Mouse (Mus musculus) limb, embryonic 10.5 days (tissue): ENCODE results near the gene Kif1c. TPM values are rescaled to one million over a fixed set of nuclear protein-coding genes. Genes with fewer than 3 reads are reported as not detected.

Source experiments
- DNase-seq: peaks from one replicate; pipeline ENCODE4 v3.0.0-alpha.2; 2017; ENCODE audit warnings: low spot score
- H3K27ac ChIP-seq: fragments of 300-500 bp; sonication (generic); 2 replicates; pipeline ENCODE4 v1.5.1; 2016; ENCODE audit warnings: mild to moderate bottlenecking
- H3K27me3 ChIP-seq: fragments of 300-500 bp; sonication (generic); 2 replicates; pipeline ENCODE4 v1.6.1; 2016; ENCODE audit warnings: low read depth, mild to moderate bottlenecking; ENCODE audit not compliant: poor library complexity, severe bottlenecking
- H3K36me3 ChIP-seq: fragments of 300-500 bp; sonication (generic); 2 replicates; pipeline ENCODE4 v1.6.1; 2016; ENCODE audit warnings: mild to moderate bottlenecking, moderate library complexity
- H3K4me1 ChIP-seq: fragments of 300-500 bp; sonication (generic); 2 replicates; pipeline ENCODE4 v1.6.1; 2016
- H3K4me3 ChIP-seq: fragments of 300-500 bp; sonication (generic); 2 replicates; pipeline ENCODE4 v1.5.1; 2016; ENCODE audit warnings: mild to moderate bottlenecking, moderate library complexity
- H3K9me3 ChIP-seq: fragments of 300-500 bp; sonication (generic); replicated peaks from 2 replicates; pipeline ENCODE4 v1.6.1; 2016; ENCODE audit warnings: mild to moderate bottlenecking
- WGBS: fragments of 180-500 bp; shearing (Covaris S2); methylation state at CpG from one replicate; pipeline ENCODE4 v1.1.7; 2016; 5-methylcytosine and 5-hydroxymethylcytosine counted together
- polyA plus RNA-seq: library from polyadenylated mRNA; unstranded; fragments of >200 nt; fragmentation: Nextera tagmentation; extraction: Ambion mirVana; gene quantifications from 2 replicates; pipeline ENCODE4 v1.2.1, GENCODE M21; 2016

Kif1c gene
- polyA plus RNA-seq, 1 experiment from 2014 or later = 2.2 TPM

DNA sequence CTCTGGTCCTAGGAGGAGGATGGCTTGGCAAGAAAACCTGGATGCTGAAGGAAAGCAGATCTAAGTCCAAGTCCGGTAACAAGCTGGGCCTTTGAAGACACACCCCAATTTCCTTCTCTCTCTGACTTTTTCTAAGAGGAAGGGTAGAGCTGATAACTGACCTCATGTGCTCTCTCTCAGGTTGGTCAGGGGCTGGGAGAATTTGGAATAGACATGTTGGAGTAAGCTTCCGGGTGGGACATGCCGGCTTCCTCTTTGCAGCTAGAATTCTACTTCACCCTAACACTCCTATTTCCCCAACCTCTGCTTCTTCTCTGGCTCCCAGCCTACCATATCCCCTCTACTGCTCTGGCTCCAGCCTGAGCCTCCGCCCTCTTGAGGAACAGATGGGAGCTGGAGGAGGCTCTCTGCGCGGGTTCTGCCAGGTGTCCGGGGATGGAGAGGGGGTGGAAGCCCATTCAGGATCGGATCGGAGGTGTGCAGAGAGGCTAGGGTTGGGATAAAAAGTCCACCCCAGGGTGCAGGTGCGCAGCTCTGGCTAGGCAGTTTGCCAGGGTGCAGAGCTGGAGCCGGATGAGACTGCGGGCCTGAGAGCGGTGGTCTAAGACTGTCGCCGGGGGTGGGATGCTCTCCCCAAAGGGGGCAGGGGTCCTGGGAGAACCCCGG, 13.3 kb upstream of the Kif1c start:
- Histone ChIP-seq H3K36me3 (peaks cover 39% of the 10 kb centered on the region), H3K4me1 (peaks cover 32% of the 10 kb centered on the region), H3K27ac (peak overlapping the region; percentile 92), H3K9me3 (no peaks in the 10 kb centered on the region), H3K4me3 (peak overlapping the region; percentile 93), H3K27me3 (no peaks in the 10 kb centered on the region)
- WGBS = 4% methylated on average over 16 of the region's 16 CpGs
- DNase-seq = no peak

DNA sequence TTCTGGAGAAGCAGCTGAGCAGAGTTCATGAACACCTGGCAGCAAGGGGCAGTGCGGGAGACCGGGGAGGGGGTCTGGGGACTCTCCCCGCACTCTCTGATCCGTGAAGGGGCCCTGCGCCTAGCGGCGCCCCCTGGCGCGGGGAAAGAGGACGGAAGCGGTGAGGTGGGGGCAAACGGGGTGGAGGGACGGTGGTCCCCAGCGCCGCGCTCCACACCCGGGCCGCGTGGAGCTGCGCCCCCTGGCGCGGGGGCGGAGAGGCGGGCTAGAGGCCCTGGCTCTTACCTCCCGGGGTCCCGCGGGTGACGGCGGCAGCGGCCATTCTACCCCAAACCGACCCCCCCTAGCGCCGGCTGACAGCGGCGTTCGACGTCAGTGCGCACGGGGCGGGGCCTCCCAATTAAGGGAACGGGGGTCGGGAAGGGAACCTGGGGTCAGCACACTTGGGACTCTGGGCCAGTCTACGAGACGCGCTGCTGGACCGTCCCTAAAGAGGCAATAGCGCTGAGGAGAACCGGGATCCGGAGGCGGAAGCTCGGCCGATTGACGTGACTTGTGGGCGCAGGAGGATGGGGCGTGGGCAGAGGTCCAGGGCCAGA, 12.6 kb upstream of the Kif1c start, which contains the start of gene Camta2:
Gene Camta2 (minus strand): TSS at position 505 of the 599 bp plus-strand sequence.
- Histone ChIP-seq H3K4me1 (peaks cover 27% of the 10 kb centered on the region), H3K27me3 (no peaks in the 10 kb centered on the region), H3K36me3 (peaks cover 32% of the 10 kb centered on the region), H3K4me3 (peak within 1 kb of the TSS; percentile 93), H3K9me3 (no peaks in the 10 kb centered on the region), H3K27ac (peak within 1 kb of the TSS; percentile 92)
- under 1% methylated on average over 47 of the region's 55 CpGs for WGBS
- peak; percentile 91 for DNase-seq

DNA sequence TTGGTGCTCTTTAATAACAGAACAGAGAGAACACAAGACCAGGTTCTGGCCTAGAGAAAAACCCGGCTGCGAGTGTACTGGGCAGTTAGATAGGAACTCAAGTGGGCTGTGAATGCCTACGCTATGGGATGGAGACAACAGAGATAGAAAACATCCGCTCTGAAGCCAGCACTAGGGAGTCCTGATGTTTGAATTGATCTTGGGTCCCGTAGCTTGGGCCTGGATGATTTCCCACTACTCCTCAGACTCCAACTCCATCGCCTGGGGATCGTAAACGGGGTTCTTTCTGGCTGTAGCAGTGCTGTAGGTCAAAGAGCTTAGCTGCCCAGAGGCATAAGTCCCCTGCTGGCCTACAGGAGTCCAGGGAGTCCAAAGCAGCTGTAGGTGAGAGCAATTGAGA, 12.0 kb upstream of the Kif1c start:
- 13% methylated on average over 8 of the region's 8 CpGs for WGBS

DNA sequence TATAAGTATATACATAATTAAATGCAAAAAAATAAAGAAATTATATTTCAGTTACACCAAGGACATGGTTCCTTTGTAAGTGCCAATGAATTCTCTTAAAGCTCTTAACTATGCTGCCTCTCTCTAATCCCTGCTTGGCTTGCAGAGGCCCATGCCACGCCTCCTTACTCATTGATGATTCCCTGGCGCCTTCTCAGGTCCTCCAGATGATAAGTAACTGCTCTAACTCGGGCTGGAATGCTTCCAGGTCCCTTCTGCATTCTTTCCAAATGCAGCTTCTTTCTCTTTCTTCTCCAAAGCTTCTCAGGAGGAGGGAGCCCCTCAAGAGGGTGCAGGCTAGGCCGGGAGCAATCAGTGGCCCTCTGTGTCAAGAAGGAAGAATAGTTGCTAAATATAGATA, 10.8 kb upstream of the Kif1c start:
- peaks cover 27% of the 10 kb centered on the region for H3K4me1 ChIP-seq
- peaks cover 13% of the 10 kb centered on the region for H3K36me3 ChIP-seq
- DNase-seq = no peak
- no peak overlapping the region for H3K27ac ChIP-seq
- no peak overlapping the region for H3K4me3 ChIP-seq
- no peaks in the 10 kb centered on the region for H3K9me3 ChIP-seq
- no peaks in the 10 kb centered on the region for H3K27me3 ChIP-seq
- WGBS = 59% methylated on average over 4 of the region's 4 CpGs

More for the DNA sequence above, 12.0 kb upstream of the Kif1c start:
- H3K4me1 ChIP-seq = peaks cover 27% of the 10 kb centered on the region
- peaks cover 25% of the 10 kb centered on the region for H3K36me3 ChIP-seq
- H3K27me3 ChIP-seq = no peaks in the 10 kb centered on the region
- peak overlapping the region; percentile 93 for H3K4me3 ChIP-seq
- H3K9me3 ChIP-seq = no peaks in the 10 kb centered on the region
- DNase-seq = peak; percentile 39
- peak overlapping the region; percentile 92 for H3K27ac ChIP-seq

DNA sequence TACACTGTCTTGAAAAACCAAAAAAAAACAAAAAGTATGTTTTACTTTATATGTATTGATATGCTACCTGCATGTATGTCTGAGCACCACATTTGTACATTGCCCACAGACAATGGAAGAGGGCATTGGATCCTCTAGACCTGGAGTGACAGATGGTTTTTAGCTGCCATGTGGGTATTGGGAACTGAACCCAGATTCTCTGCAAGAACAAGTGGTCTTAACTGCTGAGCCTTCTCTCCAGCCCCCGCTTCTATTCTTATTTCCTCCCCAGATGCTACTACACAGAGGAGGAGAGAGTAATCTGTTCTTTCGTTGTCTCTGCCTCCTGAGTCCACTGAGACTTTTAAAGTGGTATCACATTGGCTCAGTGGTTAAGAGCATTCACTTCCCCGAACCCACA, 6.8 kb upstream of the Kif1c start:
- H3K4me1 ChIP-seq = peaks cover 5% of the 10 kb centered on the region
- no peaks in the 10 kb centered on the region for H3K36me3 ChIP-seq
- no peak for DNase-seq
- WGBS = 70% methylated on average over 3 of the region's 3 CpGs
- H3K9me3 ChIP-seq = no peaks in the 10 kb centered on the region
- H3K4me3 ChIP-seq = no peak overlapping the region
- no peak overlapping the region for H3K27ac ChIP-seq
- H3K27me3 ChIP-seq = no peaks in the 10 kb centered on the region

DNA sequence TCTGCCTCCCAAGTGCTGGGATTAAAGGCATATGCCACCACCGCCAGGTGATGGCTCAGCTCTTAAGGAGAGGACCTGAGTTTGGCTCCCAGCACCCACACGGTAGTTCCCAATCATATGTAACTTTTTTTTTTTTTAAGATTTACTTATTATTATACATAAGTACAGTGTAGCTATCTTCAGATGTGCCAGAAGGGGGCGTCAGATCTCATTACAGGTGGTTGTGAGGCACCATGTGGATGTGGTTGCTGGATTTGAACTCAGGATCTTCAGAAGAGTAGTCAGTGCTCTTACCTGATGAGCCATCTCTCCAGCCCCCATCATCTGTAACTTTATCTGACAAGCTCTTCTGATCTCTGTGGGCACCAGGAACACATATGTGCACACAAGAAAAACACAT, 3.0 kb upstream of the Kif1c start:
- no peak for DNase-seq
- WGBS = 83% methylated on average over 3 of the region's 3 CpGs
- peaks cover 2% of the 10 kb centered on the region for H3K36me3 ChIP-seq
- no peak overlapping the region for H3K27ac ChIP-seq
- H3K4me1 ChIP-seq = peaks cover 27% of the 10 kb centered on the region
- no peaks in the 10 kb centered on the region for H3K9me3 ChIP-seq
- no peaks in the 10 kb centered on the region for H3K27me3 ChIP-seq
- H3K4me3 ChIP-seq = no peak overlapping the region

DNA sequence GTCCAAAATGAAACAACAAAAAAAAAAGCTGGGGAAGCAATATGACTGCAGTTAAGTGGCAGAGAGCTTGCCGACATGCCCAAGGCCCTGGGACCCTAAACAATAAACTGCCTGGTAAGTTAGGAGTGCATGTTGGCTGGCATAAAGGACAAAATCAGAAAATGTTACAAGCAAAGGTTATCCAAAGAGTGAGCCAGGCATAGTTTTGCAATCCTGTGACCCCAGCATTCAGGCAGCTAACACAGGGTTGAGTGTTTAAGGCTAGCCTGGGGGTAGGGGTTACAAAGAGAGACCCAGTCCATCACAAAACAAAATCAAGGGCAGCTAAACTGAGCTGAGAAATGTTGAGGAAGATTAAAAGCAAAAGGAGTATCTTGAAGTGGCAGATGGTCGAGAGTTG, 1.3 kb upstream of the Kif1c start:
- no peaks in the 10 kb centered on the region for H3K27me3 ChIP-seq
- WGBS = 76% methylated on average over 2 of the region's 2 CpGs
- H3K4me3 ChIP-seq = no peak overlapping the region
- H3K36me3 ChIP-seq = peaks cover 19% of the 10 kb centered on the region
- H3K4me1 ChIP-seq = peaks cover 34% of the 10 kb centered on the region
- DNase-seq = no peak
- H3K9me3 ChIP-seq = no peaks in the 10 kb centered on the region
- H3K27ac ChIP-seq = no peak overlapping the region

DNA sequence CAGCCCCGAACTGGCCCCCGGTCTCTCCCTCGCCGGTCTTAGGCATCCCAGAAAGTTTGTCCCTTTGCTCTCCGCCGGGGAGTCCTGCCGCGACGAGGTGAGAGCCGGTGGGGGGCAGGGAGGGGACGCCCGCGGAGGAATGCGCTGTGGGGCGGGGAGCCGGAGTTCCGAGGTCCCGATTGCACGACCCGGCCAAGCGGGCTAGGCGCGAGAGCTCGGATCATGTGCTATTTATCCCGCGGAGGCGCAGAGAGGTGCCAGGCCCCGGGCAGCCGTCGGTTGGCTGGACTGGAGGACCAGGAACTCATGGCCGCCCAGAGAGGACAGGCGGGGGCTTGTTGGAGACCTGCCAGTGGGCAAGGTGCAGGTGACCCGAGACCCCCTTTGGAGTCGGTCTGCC, 265 bp downstream of the Kif1c start:
- under 1% methylated on average over 34 of the region's 34 CpGs for WGBS
- Histone ChIP-seq H3K27ac (peak overlapping the region; percentile 96), H3K36me3 (peaks cover 34% of the 10 kb centered on the region), H3K4me3 (peak overlapping the region; percentile 96), H3K9me3 (no peaks in the 10 kb centered on the region), H3K27me3 (no peaks in the 10 kb centered on the region), H3K4me1 (peaks cover 34% of the 10 kb centered on the region)
- DNase-seq = peak; percentile 76

DNA sequence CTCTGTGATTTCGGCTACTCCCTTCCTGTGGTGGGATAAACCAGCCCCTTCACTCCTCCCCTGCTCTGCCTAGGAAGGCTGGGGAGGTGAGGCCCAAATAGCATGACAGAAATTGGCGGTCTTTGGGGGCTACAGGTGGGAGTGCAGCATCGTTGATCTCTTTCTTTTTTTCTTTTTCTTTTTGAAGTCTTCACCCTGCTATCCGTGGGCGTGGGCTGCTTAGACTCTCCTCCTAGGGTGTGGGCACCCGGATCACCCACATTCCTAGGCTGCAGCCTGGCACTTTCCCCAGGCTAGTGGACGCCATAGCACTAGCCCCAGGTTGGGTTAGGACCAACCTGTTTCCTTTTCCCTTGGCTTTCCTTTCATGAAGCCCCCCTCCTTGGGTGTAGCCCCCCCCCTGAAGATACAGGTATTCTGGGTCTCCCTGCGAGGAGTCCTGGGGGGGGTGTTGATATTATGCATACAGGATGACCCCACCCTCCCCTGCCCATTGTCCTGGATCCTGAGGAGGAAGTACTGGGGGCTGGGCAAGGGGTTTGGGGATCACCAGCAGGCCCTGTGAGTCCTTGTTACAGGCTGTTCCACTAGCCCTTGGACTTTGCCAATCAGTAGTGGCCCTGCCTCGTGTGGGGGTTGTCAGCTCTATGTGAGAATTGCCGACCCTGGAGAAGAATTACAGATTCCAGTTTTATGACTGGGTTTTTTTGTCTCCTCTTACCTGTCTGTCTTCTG, 1.0 kb downstream of the Kif1c start:
- H3K9me3 ChIP-seq = no peaks in the 10 kb centered on the region
- 11% methylated on average over 10 of the region's 10 CpGs for WGBS
- H3K27ac ChIP-seq = peak overlapping the region; percentile 96
- H3K27me3 ChIP-seq = no peaks in the 10 kb centered on the region
- peaks cover 42% of the 10 kb centered on the region for H3K36me3 ChIP-seq
- peaks cover 34% of the 10 kb centered on the region for H3K4me1 ChIP-seq
- H3K4me3 ChIP-seq = peak overlapping the region; percentile 96
- no peak for DNase-seq

DNA sequence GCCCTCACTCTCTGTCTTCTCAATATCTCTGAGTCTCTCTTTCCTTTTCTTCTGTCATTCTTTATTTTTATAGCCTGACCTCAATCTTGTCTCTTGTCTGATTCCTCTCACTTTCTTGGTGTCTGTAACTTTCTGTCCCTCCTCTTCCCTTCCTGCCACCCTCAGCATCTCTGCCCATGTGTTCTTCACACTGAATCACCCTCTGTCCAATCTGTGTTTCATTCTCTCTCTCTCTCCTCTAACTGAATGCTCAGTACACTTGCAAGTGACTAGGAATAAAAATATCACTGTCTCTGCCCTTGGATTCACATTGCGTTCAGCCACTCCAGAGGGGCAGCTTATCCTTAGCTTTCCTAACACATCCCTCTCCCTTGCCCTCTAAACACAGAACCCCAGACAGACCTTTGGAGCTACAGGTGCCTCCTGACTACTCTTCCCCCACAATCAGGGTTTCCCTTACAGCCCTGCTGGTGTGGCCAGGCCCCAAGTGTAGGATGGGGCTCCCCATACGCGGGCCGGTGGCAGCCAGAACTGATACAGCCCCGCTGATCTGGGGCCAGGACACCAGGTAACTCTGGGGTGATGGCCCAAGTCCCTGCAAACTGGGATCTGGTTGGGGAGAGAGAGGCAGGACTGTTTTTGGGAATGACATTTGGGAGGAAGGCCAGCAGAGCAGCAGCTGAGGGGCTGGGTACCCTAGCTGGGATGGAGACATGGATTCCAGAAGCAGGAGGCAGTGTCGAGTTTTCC, 1.8 kb downstream of the Kif1c start:
- Histone ChIP-seq H3K27ac (no peak overlapping the region), H3K27me3 (no peaks in the 10 kb centered on the region), H3K36me3 (peaks cover 50% of the 10 kb centered on the region), H3K9me3 (no peaks in the 10 kb centered on the region), H3K4me3 (peak overlapping the region; percentile 96), H3K4me1 (peaks cover 34% of the 10 kb centered on the region)
- 82% methylated on average over 6 of the region's 6 CpGs for WGBS
- no peak for DNase-seq

DNA sequence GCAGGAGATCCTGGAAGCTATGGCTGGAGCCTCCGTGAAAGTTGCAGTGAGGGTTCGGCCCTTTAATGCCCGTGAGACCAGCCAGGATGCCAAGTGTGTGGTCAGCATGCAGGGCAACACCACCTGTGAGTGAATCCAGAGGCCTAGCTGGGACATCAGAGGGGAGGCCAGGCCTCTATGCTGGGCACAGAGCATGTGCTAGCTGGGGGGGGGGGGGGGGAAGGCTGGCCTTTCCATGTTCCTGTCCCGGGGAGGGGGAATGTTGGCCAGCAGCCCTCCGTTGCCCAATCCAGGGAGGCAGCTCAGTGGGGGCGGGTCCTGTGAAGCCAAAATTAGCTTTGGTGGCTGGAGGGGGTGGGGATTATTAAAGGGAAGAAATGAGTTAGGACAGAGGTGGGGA, 2.4 kb downstream of the Kif1c start:
- DNase-seq = no peak
- Histone ChIP-seq H3K27me3 (no peaks in the 10 kb centered on the region), H3K4me1 (peaks cover 34% of the 10 kb centered on the region), H3K9me3 (no peaks in the 10 kb centered on the region), H3K27ac (no peak overlapping the region), H3K36me3 (peaks cover 56% of the 10 kb centered on the region), H3K4me3 (0 out of 2 replicates have a peak overlapping the region, but pooled peaks have one; percentile 96)
- WGBS = 76% methylated on average over 6 of the region's 6 CpGs

DNA sequence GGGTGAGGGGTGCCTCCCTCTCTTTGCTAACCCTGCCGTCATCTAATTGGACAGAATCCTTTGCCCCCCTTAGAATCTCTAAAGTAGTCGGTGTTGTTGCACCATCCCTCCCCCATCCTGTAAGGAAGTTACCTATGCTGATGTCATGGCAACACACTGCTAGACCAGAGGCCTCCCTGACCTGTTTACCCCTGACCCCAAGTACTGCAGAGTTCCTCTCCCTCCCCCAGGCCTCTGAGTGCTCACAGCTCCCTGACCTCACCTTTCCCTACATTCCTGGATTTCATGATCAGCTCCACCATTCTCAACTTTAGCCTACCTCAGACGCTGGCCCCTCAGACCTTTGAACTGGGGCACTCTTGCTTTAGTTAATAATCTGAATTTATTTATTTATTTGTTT, 5.8 kb downstream of the Kif1c start:
- H3K4me1 ChIP-seq = peaks cover 19% of the 10 kb centered on the region
- no peak for DNase-seq
- no peak overlapping the region for H3K27ac ChIP-seq
- WGBS = 90% methylated on average over 3 of the region's 3 CpGs
- no peaks in the 10 kb centered on the region for H3K27me3 ChIP-seq
- H3K9me3 ChIP-seq = no peaks in the 10 kb centered on the region
- no peak overlapping the region for H3K4me3 ChIP-seq
- H3K36me3 ChIP-seq = peaks cover 89% of the 10 kb centered on the region
